Mouse (Mus musculus): ENCODE results near the gene Cyp2d22. TPM values are rescaled to one million over a fixed set of nuclear protein-coding genes. Genes with fewer than 3 reads are reported as not detected.

The Cyp2d22 gene
- polyA plus RNA-seq, 1 experiment: 1.1 TPM

- no peaks in the 10 kb centered on the region for H3K4me1 ChIP-seq (ENCODE audit: control insufficient read depth, insufficient read depth, low read length)
- no peaks in the 10 kb centered on the region for H3K36me3 ChIP-seq (ENCODE audit: control insufficient read depth, insufficient read depth, low read length, poor library complexity, severe bottlenecking)
- no peak overlapping the region for H3K4me3 ChIP-seq (ENCODE audit: low read depth, low read length)
- H3K27ac ChIP-seq (ENCODE audit: insufficient read depth, low read length): no peak overlapping the region
- H3K9me3 ChIP-seq (replicated peaks; ENCODE audit: control insufficient read depth, insufficient read depth, low read length, poor library complexity, severe bottlenecking): no peaks in the 10 kb centered on the region
- H3K27me3 ChIP-seq (ENCODE audit: control insufficient read depth, insufficient read depth, low read length, poor library complexity, severe bottlenecking): no peaks in the 10 kb centered on the region
- TF ChIP-seq EP300 (IDR thresholded peaks at IDR 0.05; ENCODE audit: insufficient read depth, low read depth, low read length) (no peak), POLR2A (IDR thresholded peaks at IDR 0.05; ENCODE audit: insufficient read depth, low read length) (no peak), CTCF (IDR thresholded peaks at IDR 0.05; ENCODE audit: low read depth, low read length) (no peak)
- H3K9ac ChIP-seq (ENCODE audit: low read depth, poor library complexity, severe bottlenecking): no peak overlapping the region
Observed at GRCm38 (mm10) chr15:82407536-82407935, 27.5 kb upstream of the Cyp2d22 start.

DNA sequence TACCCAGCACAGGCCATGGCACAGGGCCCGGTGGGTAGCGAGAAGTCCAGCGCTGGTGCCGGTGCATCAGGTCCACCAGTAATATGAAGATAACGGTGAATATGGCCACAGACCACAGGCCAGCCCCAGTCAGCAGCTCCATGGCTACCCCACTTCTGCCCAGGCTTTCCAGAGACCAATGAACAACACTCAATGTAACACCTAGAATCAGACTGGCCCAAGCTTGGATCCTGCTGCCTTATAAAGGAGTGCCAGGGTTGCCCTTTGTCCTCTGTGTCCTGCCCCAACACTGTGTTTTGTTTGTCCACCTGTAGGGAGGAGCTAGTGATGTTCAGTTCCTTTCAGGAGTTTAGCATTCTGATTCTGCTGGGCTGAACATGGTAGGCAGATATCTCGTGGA is 26.9 kb upstream of the Cyp2d22 start, which contains the start of gene Cyp2d10:
Gene Cyp2d10 (minus strand): TSS at position 215 of the 400 bp plus-strand sequence.
- TF ChIP-seq POLR2A (IDR thresholded peaks at IDR 0.05; ENCODE audit: insufficient read depth, low read length) (no peak), EP300 (IDR thresholded peaks at IDR 0.05; ENCODE audit: insufficient read depth, low read depth, low read length) (no peak), CTCF (IDR thresholded peaks at IDR 0.05; ENCODE audit: low read depth, low read length) (no peak)
- H3K4me3 ChIP-seq (ENCODE audit: low read depth, low read length): no peak within 1 kb of the TSS
- H3K36me3 ChIP-seq (ENCODE audit: control insufficient read depth, insufficient read depth, low read length, poor library complexity, severe bottlenecking): no peaks in the 10 kb centered on the region
- H3K27ac ChIP-seq (ENCODE audit: insufficient read depth, low read length): no peak within 1 kb of the TSS
- H3K9me3 ChIP-seq (replicated peaks; ENCODE audit: control insufficient read depth, insufficient read depth, low read length, poor library complexity, severe bottlenecking): no peaks in the 10 kb centered on the region
- no peak within 1 kb of the TSS for H3K9ac ChIP-seq (ENCODE audit: low read depth, poor library complexity, severe bottlenecking)
- H3K27me3 ChIP-seq (ENCODE audit: control insufficient read depth, insufficient read depth, low read length, poor library complexity, severe bottlenecking): no peaks in the 10 kb centered on the region
- no peaks in the 10 kb centered on the region for H3K4me1 ChIP-seq (ENCODE audit: control insufficient read depth, insufficient read depth, low read length)

DNA sequence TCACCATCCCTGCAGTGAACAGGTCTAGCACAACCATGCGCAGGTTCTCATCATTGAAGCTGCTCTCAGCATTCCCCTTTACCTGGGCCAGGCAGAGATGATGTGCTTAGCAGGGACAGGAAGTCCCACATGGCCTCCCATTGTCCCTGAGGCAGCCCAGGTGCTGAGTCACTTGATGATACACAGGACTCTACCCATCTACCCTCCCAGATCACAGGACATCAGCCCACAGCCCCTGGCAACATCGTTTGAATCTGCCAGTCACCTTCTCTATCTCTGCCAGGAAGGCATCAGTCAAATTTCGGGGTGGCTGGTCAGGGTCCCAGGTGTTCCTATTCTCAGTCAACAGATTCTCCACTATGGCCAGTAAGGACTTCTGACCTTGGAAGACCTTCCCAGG is 24.1 kb upstream of the Cyp2d22 start:
- no peaks in the 10 kb centered on the region for H3K9me3 ChIP-seq (replicated peaks; ENCODE audit: control insufficient read depth, insufficient read depth, low read length, poor library complexity, severe bottlenecking)
- H3K27me3 ChIP-seq (ENCODE audit: control insufficient read depth, insufficient read depth, low read length, poor library complexity, severe bottlenecking): no peaks in the 10 kb centered on the region
- no peak overlapping the region for H3K9ac ChIP-seq (ENCODE audit: low read depth, poor library complexity, severe bottlenecking)
- H3K4me3 ChIP-seq (ENCODE audit: low read depth, low read length): no peak overlapping the region
- no peak overlapping the region for H3K27ac ChIP-seq (ENCODE audit: insufficient read depth, low read length)
- H3K4me1 ChIP-seq (ENCODE audit: control insufficient read depth, insufficient read depth, low read length): no peaks in the 10 kb centered on the region
- TF ChIP-seq POLR2A (IDR thresholded peaks at IDR 0.05; ENCODE audit: insufficient read depth, low read length): no peak
- TF ChIP-seq CTCF (IDR thresholded peaks at IDR 0.05; ENCODE audit: low read depth, low read length): no peak
- TF ChIP-seq EP300 (IDR thresholded peaks at IDR 0.05; ENCODE audit: insufficient read depth, low read depth, low read length): no peak
- H3K36me3 ChIP-seq (ENCODE audit: control insufficient read depth, insufficient read depth, low read length, poor library complexity, severe bottlenecking): no peaks in the 10 kb centered on the region

DNA sequence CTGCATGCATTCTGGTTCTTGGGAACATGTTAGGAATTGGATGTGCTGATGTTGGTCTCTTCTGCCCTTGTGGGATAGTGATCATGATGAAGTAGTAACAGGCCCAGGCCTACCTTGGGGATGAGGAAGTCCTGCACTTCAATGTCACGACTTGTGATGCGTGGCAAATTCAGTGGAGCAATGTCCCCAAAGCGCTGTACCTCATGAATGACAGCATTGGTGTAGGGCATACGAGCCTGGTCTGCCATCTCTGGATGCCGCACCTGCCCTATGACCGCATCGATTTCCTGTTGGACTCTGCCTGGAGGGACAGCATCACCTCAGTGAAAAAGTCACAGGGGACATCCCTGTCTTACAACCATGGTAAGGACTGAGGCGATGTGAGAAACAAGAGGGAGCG is 23.5 kb upstream of the Cyp2d22 start:
- Histone ChIP-seq H3K9me3 (replicated peaks; ENCODE audit: control insufficient read depth, insufficient read depth, low read length, poor library complexity, severe bottlenecking) (no peaks in the 10 kb centered on the region), H3K4me3 (ENCODE audit: low read depth, low read length) (no peak overlapping the region), H3K27me3 (ENCODE audit: control insufficient read depth, insufficient read depth, low read length, poor library complexity, severe bottlenecking) (no peaks in the 10 kb centered on the region), H3K27ac (ENCODE audit: insufficient read depth, low read length) (no peak overlapping the region), H3K9ac (ENCODE audit: low read depth, poor library complexity, severe bottlenecking) (no peak overlapping the region), H3K36me3 (ENCODE audit: control insufficient read depth, insufficient read depth, low read length, poor library complexity, severe bottlenecking) (no peaks in the 10 kb centered on the region), H3K4me1 (ENCODE audit: control insufficient read depth, insufficient read depth, low read length) (no peaks in the 10 kb centered on the region)
- no peak for TF ChIP-seq POLR2A (IDR thresholded peaks at IDR 0.05; ENCODE audit: insufficient read depth, low read length)
- no peak for TF ChIP-seq CTCF (IDR thresholded peaks at IDR 0.05; ENCODE audit: low read depth, low read length)
- TF ChIP-seq EP300 (IDR thresholded peaks at IDR 0.05; ENCODE audit: insufficient read depth, low read depth, low read length): no peak

GRCm38 (mm10) chr15:82402741-82403140 is 22.7 kb upstream of the Cyp2d22 start:
- H3K9ac ChIP-seq (ENCODE audit: low read depth, poor library complexity, severe bottlenecking): no peak overlapping the region

DNA sequence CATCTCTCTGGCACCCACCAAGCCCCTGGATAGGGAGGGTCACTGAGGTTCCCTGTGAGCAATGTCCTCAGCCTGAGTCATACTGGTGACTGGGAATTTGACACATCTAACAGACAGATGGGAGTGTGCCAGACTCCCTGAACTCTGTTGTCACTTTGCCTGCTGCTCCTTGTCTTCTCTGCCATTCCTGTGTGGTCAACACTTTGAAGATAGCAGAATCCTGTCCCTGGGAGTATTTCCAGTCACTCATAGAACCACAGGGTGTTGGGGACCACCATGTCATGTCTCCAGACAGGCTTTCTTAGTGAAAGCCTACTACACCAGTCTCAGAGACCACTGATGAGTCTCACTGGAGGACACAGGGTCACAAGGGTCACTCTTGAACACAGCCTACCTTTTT is 22.0 kb upstream of the Cyp2d22 start:
- Histone ChIP-seq H3K36me3 (ENCODE audit: control insufficient read depth, insufficient read depth, low read length, poor library complexity, severe bottlenecking) (no peaks in the 10 kb centered on the region), H3K4me1 (ENCODE audit: control insufficient read depth, insufficient read depth, low read length) (no peaks in the 10 kb centered on the region), H3K27ac (ENCODE audit: insufficient read depth, low read length) (no peak overlapping the region), H3K4me3 (ENCODE audit: low read depth, low read length) (no peak overlapping the region), H3K9ac (ENCODE audit: low read depth, poor library complexity, severe bottlenecking) (no peak overlapping the region), H3K27me3 (ENCODE audit: control insufficient read depth, insufficient read depth, low read length, poor library complexity, severe bottlenecking) (no peaks in the 10 kb centered on the region), H3K9me3 (replicated peaks; ENCODE audit: control insufficient read depth, insufficient read depth, low read length, poor library complexity, severe bottlenecking) (no peaks in the 10 kb centered on the region)
- no peak for TF ChIP-seq EP300 (IDR thresholded peaks at IDR 0.05; ENCODE audit: insufficient read depth, low read depth, low read length)
- TF ChIP-seq CTCF (IDR thresholded peaks at IDR 0.05; ENCODE audit: low read depth, low read length): no peak
- TF ChIP-seq POLR2A (IDR thresholded peaks at IDR 0.05; ENCODE audit: insufficient read depth, low read length): no peak

More at GRCm38 (mm10) chr15:82402741-82403140, 22.7 kb upstream of the Cyp2d22 start:
- Histone ChIP-seq H3K36me3 (ENCODE audit: control insufficient read depth, insufficient read depth, low read length, poor library complexity, severe bottlenecking) (no peaks in the 10 kb centered on the region), H3K4me1 (ENCODE audit: control insufficient read depth, insufficient read depth, low read length) (no peaks in the 10 kb centered on the region), H3K27ac (ENCODE audit: insufficient read depth, low read length) (no peak overlapping the region), H3K27me3 (ENCODE audit: control insufficient read depth, insufficient read depth, low read length, poor library complexity, severe bottlenecking) (no peaks in the 10 kb centered on the region), H3K4me3 (ENCODE audit: low read depth, low read length) (no peak overlapping the region), H3K9me3 (replicated peaks; ENCODE audit: control insufficient read depth, insufficient read depth, low read length, poor library complexity, severe bottlenecking) (no peaks in the 10 kb centered on the region)
- TF ChIP-seq CTCF (IDR thresholded peaks at IDR 0.05; ENCODE audit: low read depth, low read length) (no peak), POLR2A (IDR thresholded peaks at IDR 0.05; ENCODE audit: insufficient read depth, low read length) (no peak), EP300 (IDR thresholded peaks at IDR 0.05; ENCODE audit: insufficient read depth, low read depth, low read length) (no peak)
